Mouse (Mus musculus) embryonic fibroblast, embryonic 13.5 days (primary cell): ENCODE results near the gene Adora1.

Experiments
- CTCF ChIP-seq: IDR thresholded peaks from 2 replicates; pipeline ENCODE4 v1.5.1; 2011; ENCODE audit warnings: mild to moderate bottlenecking, control low read depth, low read length, moderate library complexity, borderline replicate concordance; ENCODE audit not compliant: insufficient read depth
- POLR2A ChIP-seq: IDR thresholded peaks from 2 replicates; pipeline ENCODE4 v1.6.1; 2011; ENCODE audit warnings: low read depth, mild to moderate bottlenecking, control low read depth, low read length, moderate library complexity

- TF ChIP-seq POLR2A = no peak
- no peak for TF ChIP-seq CTCF
Observed at GRCm38 (mm10) chr1:134200998-134201686, 34.1 kb downstream of the Adora1 start.
